Mouse (Mus musculus): Measurements from ENCODE around the gene Tas2r113. TPM values are rescaled to one million over a fixed set of nuclear protein-coding genes. Genes with fewer than 3 reads are reported as not detected.
"Not testable (repeated sequence)": the region's sequence is repeated elsewhere in the genome, so short reads cannot be mapped to it uniquely, and the experiment has no call there.

The Tas2r113 gene
- not detected in 2 replicates for polyA plus RNA-seq (2015; fragmentation: Nextera tagmentation; extraction: Ambion mirVana)

DNA sequence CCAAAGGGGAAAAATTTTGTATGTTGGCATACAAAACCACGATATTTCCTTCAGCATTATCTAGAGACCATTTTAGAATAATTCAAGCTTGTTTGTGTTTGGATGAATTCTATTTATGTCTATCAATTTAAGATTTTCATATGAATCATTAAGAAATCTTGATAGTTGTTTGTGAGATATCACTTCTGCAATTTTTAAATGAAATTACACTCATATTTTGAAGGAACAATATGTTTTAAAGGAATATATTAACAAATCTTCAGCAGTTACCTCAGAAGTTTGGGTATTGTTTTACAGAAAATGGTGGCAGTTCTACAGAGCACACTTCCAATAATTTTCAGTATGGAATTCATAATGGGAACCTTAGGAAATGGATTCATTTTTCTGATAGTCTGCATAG is at the start of gene Tas2r113:
Gene Tas2r113, plus strand, starts transcription at position 301 of the 400 bp plus-strand sequence.
- ATAC-seq (ENCODE audit: low read depth), result no peak
- 65% methylated on average over 1 of the region's 1 CpGs for WGBS
- H3K4me3 ChIP-seq (ENCODE audit: low read length), result no peak within 1 kb of the TSS

DNA sequence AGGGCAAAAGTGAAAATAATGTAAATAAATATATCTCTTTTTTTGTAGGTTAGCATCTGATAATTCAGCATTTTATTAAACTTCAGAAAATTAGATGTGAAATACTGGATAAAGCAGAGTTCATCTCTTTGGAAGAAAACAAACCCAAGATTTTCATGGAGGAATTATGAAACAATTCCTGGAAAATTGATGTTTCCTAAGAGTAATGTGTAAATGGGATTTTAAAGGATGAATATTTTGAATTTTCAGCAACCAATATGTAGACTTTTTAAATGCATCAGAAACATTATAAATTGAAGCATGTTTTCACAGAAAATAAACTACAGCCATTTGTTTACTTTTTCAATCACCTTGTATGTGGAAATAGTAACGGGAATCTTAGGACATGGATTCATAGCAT is 46.0 kb upstream of the Tas2r113 start, which contains the start of gene Tas2r123:
Gene Tas2r123, plus strand, starts transcription at position 301 of the 400 bp plus-strand sequence.
- no peak for ATAC-seq (ENCODE audit: low read depth)
- no peak within 1 kb of the TSS for H3K4me2 ChIP-seq (ENCODE audit: low read depth, low read length)
- H3K27me3 ChIP-seq (ENCODE audit: control insufficient read depth, insufficient read depth, low read depth, low read length), result no peaks in the 10 kb centered on the region
- no peak within 1 kb of the TSS for H3K4me3 ChIP-seq (ENCODE audit: low read length)
- WGBS, result 59% methylated on average over 1 of the region's 1 CpGs
- no peak within 1 kb of the TSS for H3K9ac ChIP-seq (ENCODE audit: low read length)
- no peaks in the 10 kb centered on the region for H3K4me1 ChIP-seq (replicated peaks; ENCODE audit: control insufficient read depth, insufficient read depth, low read length)
- no peak within 1 kb of the TSS for H3K27ac ChIP-seq (ENCODE audit: low read length)
- no peaks in the 10 kb centered on the region for H3K36me3 ChIP-seq (ENCODE audit: control insufficient read depth, insufficient read depth, low read length)
- H3K9me3 ChIP-seq (ENCODE audit: control insufficient read depth, low read length), result no peaks in the 10 kb centered on the region

More for the DNA sequence above, at the start of gene Tas2r113:
- H3K4me2 ChIP-seq (ENCODE audit: low read depth, low read length), result no peak within 1 kb of the TSS
- H3K4me1 ChIP-seq (replicated peaks; ENCODE audit: control insufficient read depth, insufficient read depth, low read length), result no peaks in the 10 kb centered on the region
- H3K9me3 ChIP-seq (ENCODE audit: control insufficient read depth, low read length), result no peaks in the 10 kb centered on the region
- no peak within 1 kb of the TSS for H3K27ac ChIP-seq (ENCODE audit: low read length)
- no peaks in the 10 kb centered on the region for H3K36me3 ChIP-seq (ENCODE audit: control insufficient read depth, insufficient read depth, low read length)
- no peaks in the 10 kb centered on the region for H3K27me3 ChIP-seq (ENCODE audit: control insufficient read depth, insufficient read depth, low read depth, low read length)
- no peak within 1 kb of the TSS for H3K9ac ChIP-seq (ENCODE audit: low read length)

DNA sequence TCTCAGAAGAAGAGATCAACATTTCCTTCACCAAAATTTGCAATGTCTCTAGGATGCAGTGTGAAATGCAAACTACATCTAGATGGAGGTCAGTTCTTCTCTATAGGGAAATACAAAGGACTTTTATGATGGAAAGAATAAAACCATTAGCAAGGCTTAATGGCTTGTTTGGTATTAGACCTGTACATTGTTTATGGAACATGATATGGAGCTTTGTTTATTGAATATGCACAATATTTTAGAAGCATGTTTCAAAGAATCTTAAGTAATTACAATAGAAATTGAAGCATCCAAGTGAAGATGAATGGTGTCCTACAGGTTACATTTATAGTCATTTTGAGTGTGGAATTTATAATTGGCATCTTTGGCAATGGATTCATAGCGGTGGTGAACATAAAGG is 37.7 kb upstream of the Tas2r113 start, which contains the start of gene Tas2r116:
Gene Tas2r116, plus strand, starts transcription at position 301 of the 400 bp plus-strand sequence.
- no peak for ATAC-seq (ENCODE audit: low read depth)
- Histone ChIP-seq H3K9me3 (ENCODE audit: control insufficient read depth, low read length) (no peaks in the 10 kb centered on the region), H3K4me2 (ENCODE audit: low read depth, low read length) (no peak within 1 kb of the TSS), H3K9ac (ENCODE audit: low read length) (no peak within 1 kb of the TSS), H3K27ac (ENCODE audit: low read length) (no peak within 1 kb of the TSS), H3K4me1 (replicated peaks; ENCODE audit: control insufficient read depth, insufficient read depth, low read length) (no peaks in the 10 kb centered on the region), H3K4me3 (ENCODE audit: low read length) (no peak within 1 kb of the TSS), H3K36me3 (ENCODE audit: control insufficient read depth, insufficient read depth, low read length) (no peaks in the 10 kb centered on the region), H3K27me3 (ENCODE audit: control insufficient read depth, insufficient read depth, low read depth, low read length) (no peaks in the 10 kb centered on the region)
- WGBS, result 72% methylated on average over 1 of the region's 1 CpGs

DNA sequence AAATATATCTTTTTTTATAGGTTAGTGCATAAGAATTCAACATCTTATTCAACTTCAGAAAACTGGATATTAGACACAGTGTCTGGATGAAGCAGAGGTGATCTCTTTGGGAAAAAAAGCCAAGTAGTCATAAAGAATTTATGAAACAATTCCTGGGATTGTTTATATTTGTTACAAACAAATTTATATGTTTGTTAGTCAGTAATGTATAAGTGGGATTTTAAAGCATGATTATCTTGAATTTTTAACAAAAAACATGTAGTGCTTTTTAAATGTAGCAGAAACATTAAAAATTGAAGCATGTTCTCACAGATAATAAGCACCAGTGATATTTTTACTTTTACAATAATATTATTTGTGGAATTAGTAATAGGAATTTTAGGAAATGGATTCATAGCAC is 25.1 kb upstream of the Tas2r113 start, which contains the start of gene Tas2r110:
Gene Tas2r110, plus strand, starts transcription at position 301 of the 400 bp plus-strand sequence.
- Histone ChIP-seq H3K9me3 (ENCODE audit: control insufficient read depth, low read length) (no peaks in the 10 kb centered on the region), H3K36me3 (ENCODE audit: control insufficient read depth, insufficient read depth, low read length) (no peaks in the 10 kb centered on the region), H3K27ac (ENCODE audit: low read length) (no peak within 1 kb of the TSS), H3K27me3 (ENCODE audit: control insufficient read depth, insufficient read depth, low read depth, low read length) (no peaks in the 10 kb centered on the region), H3K4me2 (ENCODE audit: low read depth, low read length) (no peak within 1 kb of the TSS), H3K9ac (ENCODE audit: low read length) (no peak within 1 kb of the TSS), H3K4me1 (replicated peaks; ENCODE audit: control insufficient read depth, insufficient read depth, low read length) (no peaks in the 10 kb centered on the region), H3K4me3 (ENCODE audit: low read length) (no peak within 1 kb of the TSS)
- ATAC-seq (ENCODE audit: low read depth), result no peak

DNA sequence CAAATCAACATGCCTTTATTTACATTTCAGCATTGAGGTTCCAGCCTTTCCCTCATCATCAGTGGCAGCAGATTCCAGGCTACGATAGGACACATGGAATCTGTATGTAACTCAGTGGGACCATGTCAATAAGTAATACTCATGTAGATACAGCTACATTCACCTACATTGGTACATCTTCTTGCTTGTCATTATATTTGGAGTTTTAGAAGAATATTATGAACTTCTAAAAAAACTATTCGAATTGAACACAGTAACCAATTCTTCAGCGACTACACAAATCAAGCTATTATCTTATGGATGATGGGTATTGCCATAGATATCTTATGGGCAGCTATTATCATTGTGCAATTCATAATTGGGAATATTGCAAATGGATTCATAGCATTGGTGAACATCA is 16.5 kb downstream of the Tas2r113 start, which contains the start of gene Tas2r125:
Gene Tas2r125, plus strand, starts transcription at position 301 of the 400 bp plus-strand sequence.
- Histone ChIP-seq H3K36me3 (ENCODE audit: control insufficient read depth, insufficient read depth, low read length) (no peaks in the 10 kb centered on the region), H3K4me1 (replicated peaks; ENCODE audit: control insufficient read depth, insufficient read depth, low read length) (no peaks in the 10 kb centered on the region), H3K4me3 (ENCODE audit: low read length) (no peak within 1 kb of the TSS), H3K9me3 (ENCODE audit: control insufficient read depth, low read length) (no peaks in the 10 kb centered on the region), H3K4me2 (ENCODE audit: low read depth, low read length) (no peak within 1 kb of the TSS), H3K27ac (ENCODE audit: low read length) (no peak within 1 kb of the TSS), H3K27me3 (ENCODE audit: control insufficient read depth, insufficient read depth, low read depth, low read length) (no peaks in the 10 kb centered on the region), H3K9ac (ENCODE audit: low read length) (no peak within 1 kb of the TSS)
- WGBS, result 81% methylated on average over 3 of the region's 3 CpGs
- no peak for ATAC-seq (ENCODE audit: low read depth)

DNA sequence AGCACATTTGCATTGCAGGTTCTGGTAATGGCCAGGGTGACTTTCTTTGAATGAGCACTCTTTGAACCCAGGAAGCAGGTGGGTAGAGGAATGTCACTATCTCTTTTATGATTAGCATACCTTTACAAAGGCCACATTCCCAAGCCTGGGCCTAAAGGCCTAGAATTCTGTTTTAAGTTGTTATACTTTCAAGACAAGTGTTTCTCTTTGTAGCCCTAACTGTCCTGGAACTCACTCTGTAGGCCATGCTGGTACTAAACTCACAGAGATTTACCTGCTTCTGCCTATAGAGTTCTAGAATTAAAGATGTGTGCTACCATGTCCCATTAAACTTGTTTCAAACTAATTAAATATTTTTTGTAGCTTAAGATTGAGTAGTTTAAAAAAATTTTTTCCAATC is 48.6 kb downstream of the Tas2r113 start:
- H3K4me2 ChIP-seq (ENCODE audit: low read depth, low read length); H3K9ac ChIP-seq (ENCODE audit: low read length); H3K27me3 ChIP-seq (ENCODE audit: control insufficient read depth, insufficient read depth, low read depth, low read length); H3K4me3 ChIP-seq (ENCODE audit: low read length); H3K27ac ChIP-seq (ENCODE audit: low read length); H3K36me3 ChIP-seq (ENCODE audit: control insufficient read depth, insufficient read depth, low read length); H3K4me1 ChIP-seq (replicated peaks; ENCODE audit: control insufficient read depth, insufficient read depth, low read length); H3K9me3 ChIP-seq (ENCODE audit: control insufficient read depth, low read length); ATAC-seq (ENCODE audit: low read depth): not testable (repeated sequence)

Other genes with a start within 250 kb of the Tas2r113 start
- gene A630073D07Rik, start 241.5 kb upstream of the Tas2r113 start, polyA plus RNA-seq (2015; fragmentation: Nextera tagmentation; extraction: Ambion mirVana), result not detected in 2 replicates
- gene Tas2r120, start 236.1 kb upstream of the Tas2r113 start, polyA plus RNA-seq (2015; fragmentation: Nextera tagmentation; extraction: Ambion mirVana), result not detected in 2 replicates
- not detected in 2 replicates for gene Tas2r121, start 192.0 kb upstream of the Tas2r113 start, polyA plus RNA-seq (2015; fragmentation: Nextera tagmentation; extraction: Ambion mirVana)
- gene Tas2r122, start 181.1 kb upstream of the Tas2r113 start, polyA plus RNA-seq (2015; fragmentation: Nextera tagmentation; extraction: Ambion mirVana), result not detected in 2 replicates
- not detected in 2 replicates for gene Tas2r115, start 155.0 kb upstream of the Tas2r113 start, polyA plus RNA-seq (2015; fragmentation: Nextera tagmentation; extraction: Ambion mirVana)
- not detected in 2 replicates for gene Tas2r124, start 138.3 kb upstream of the Tas2r113 start, polyA plus RNA-seq (2015; fragmentation: Nextera tagmentation; extraction: Ambion mirVana)
- gene Tas2r102, start 130.9 kb upstream of the Tas2r113 start, polyA plus RNA-seq (2015; fragmentation: Nextera tagmentation; extraction: Ambion mirVana), result not detected in 2 replicates
- gene Tas2r136, start 114.8 kb upstream of the Tas2r113 start, polyA plus RNA-seq (2015; fragmentation: Nextera tagmentation; extraction: Ambion mirVana), result not detected in 2 replicates
- gene Tas2r117, start 90.2 kb upstream of the Tas2r113 start, polyA plus RNA-seq (2015; fragmentation: Nextera tagmentation; extraction: Ambion mirVana), result not detected in 2 replicates
- gene Tas2r123, start 45.9 kb upstream of the Tas2r113 start, polyA plus RNA-seq (2015; fragmentation: Nextera tagmentation; extraction: Ambion mirVana), result not detected in 2 replicates
- not detected in 2 replicates for gene Tas2r116, start 37.6 kb upstream of the Tas2r113 start, polyA plus RNA-seq (2015; fragmentation: Nextera tagmentation; extraction: Ambion mirVana)
- not detected in 2 replicates for gene Tas2r110, start 25.0 kb upstream of the Tas2r113 start, polyA plus RNA-seq (2015; fragmentation: Nextera tagmentation; extraction: Ambion mirVana)
- not detected in 2 replicates for gene Tas2r125, start 16.6 kb downstream of the Tas2r113 start, polyA plus RNA-seq (2015; fragmentation: Nextera tagmentation; extraction: Ambion mirVana)
- gene Tas2r129, start 58.1 kb downstream of the Tas2r113 start, polyA plus RNA-seq (2015; fragmentation: Nextera tagmentation; extraction: Ambion mirVana), result not detected in 2 replicates
- gene Tas2r131, start 64.9 kb downstream of the Tas2r113 start, polyA plus RNA-seq (2015; fragmentation: Nextera tagmentation; extraction: Ambion mirVana), result not detected in 2 replicates
- gene Tas2r109, start 88.0 kb downstream of the Tas2r113 start, polyA plus RNA-seq (2015; fragmentation: Nextera tagmentation; extraction: Ambion mirVana), result not detected in 2 replicates
- not detected in 2 replicates for gene Tas2r103, start 144.1 kb downstream of the Tas2r113 start, polyA plus RNA-seq (2015; fragmentation: Nextera tagmentation; extraction: Ambion mirVana)
- gene Tas2r140, start 162.8 kb downstream of the Tas2r113 start, polyA plus RNA-seq (2015; fragmentation: Nextera tagmentation; extraction: Ambion mirVana), result not detected in 2 replicates
- 80.0 and 90.7 TPM in 2 replicates for gene Smim10l1, start 211.9 kb downstream of the Tas2r113 start, polyA plus RNA-seq (2015; fragmentation: Nextera tagmentation; extraction: Ambion mirVana)